Mouse (Mus musculus) heart, embryonic 16.5 days (tissue): ENCODE results near the gene Nanos2. TPM values are rescaled to one million over a fixed set of nuclear protein-coding genes. Genes with fewer than 3 reads are reported as not detected.

Source experiments
- ATAC-seq: fragments of 200-750 bp; cut with Nextera tagmentation; replicated peaks from 2 replicates; pipeline ENCODE4 v1.8.0; 2017; ENCODE audit warnings: moderate number of reproducible peaks; ENCODE audit not compliant: insufficient read depth, low FRiP score; ENCODE audit errors: extremely low read depth
- H3K27ac ChIP-seq: fragments of 300-500 bp; sonication (generic); 2 replicates; pipeline ENCODE4 v1.5.1; 2014; ENCODE audit warnings: mild to moderate bottlenecking, low read length, control low read depth, moderate library complexity
- H3K27me3 ChIP-seq: fragments of 300-500 bp; sonication (generic); 2 replicates; pipeline ENCODE4 v1.6.1; 2014; ENCODE audit warnings: low read length, mixed read lengths; ENCODE audit not compliant: control insufficient read depth, insufficient read depth
- H3K36me3 ChIP-seq: fragments of 300-500 bp; sonication (generic); 2 replicates; pipeline ENCODE4 v1.6.1; 2014; ENCODE audit not compliant: control insufficient read depth, insufficient read depth
- H3K4me1 ChIP-seq: fragments of 300-500 bp; sonication (generic); 2 replicates; pipeline ENCODE4 v1.6.1; 2014; ENCODE audit warnings: low read length, mixed read lengths; ENCODE audit not compliant: control insufficient read depth, insufficient read depth
- H3K4me2 ChIP-seq: fragments of 300-500 bp; sonication (generic); 2 replicates; pipeline ENCODE4 v1.6.1; 2014; ENCODE audit warnings: low read depth, mild to moderate bottlenecking, control low read depth, low read length
- H3K4me3 ChIP-seq: fragments of 300-500 bp; sonication (generic); 2 replicates; pipeline ENCODE4 v1.5.1; 2014; ENCODE audit warnings: mild to moderate bottlenecking, control low read depth, low read length
- H3K9ac ChIP-seq: fragments of 300-500 bp; sonication (generic); 2 replicates; pipeline ENCODE4 v1.6.1; 2014; ENCODE audit warnings: low read length, control low read depth
- H3K9me3 ChIP-seq: fragments of 300-500 bp; sonication (generic); replicated peaks from 2 replicates; pipeline ENCODE4 v1.6.1; 2016; ENCODE audit warnings: low read length; ENCODE audit not compliant: control insufficient read depth
- WGBS: fragments of 180-500 bp; shearing (Covaris S2); extraction: QIAGEN DNeasy Blood & Tissue Kit; methylation state at CpG from one replicate; pipeline ENCODE4 v1.1.7; 2014; 5-methylcytosine and 5-hydroxymethylcytosine counted together
- polyA plus RNA-seq: library from polyadenylated mRNA; unstranded; fragments of >200 nt; fragmentation: Nextera tagmentation; extraction: Ambion mirVana; gene quantifications from 2 replicates; pipeline ENCODE4 v1.2.1, GENCODE M21; 2015

Gene Nanos2
- polyA plus RNA-seq, 1 experiment from 2014 or later: not detected

GRCm38 (mm10) chr7:18986503-18986902, 697 bp upstream of the Nanos2 start:
- WGBS: 62% methylated on average over 2 of the region's 2 CpGs
- Histone ChIP-seq H3K27ac (no peak overlapping the region), H3K36me3 (no peaks in the 10 kb centered on the region), H3K4me2 (no peak overlapping the region), H3K4me3 (no peak overlapping the region), H3K27me3 (peaks cover 5% of the 10 kb centered on the region; the same call in 1 of the 2 replicates), H3K9ac (no peak overlapping the region), H3K9me3 (no peaks in the 10 kb centered on the region), H3K4me1 (0 out of 2 replicates have a peak, but pooled peaks cover 6% of the 10 kb centered on the region)
- ATAC-seq: no peak

- H3K4me1 ChIP-seq: peaks cover 10% of the 10 kb centered on the region; the same call in 1 of the 2 replicates
- H3K27me3 ChIP-seq: peaks cover 11% of the 10 kb centered on the region
- no peaks in the 10 kb centered on the region for H3K9me3 ChIP-seq
- H3K36me3 ChIP-seq: no peaks in the 10 kb centered on the region
- H3K9ac ChIP-seq: no peak overlapping the region
- no peak overlapping the region for H3K4me2 ChIP-seq
- ATAC-seq: no peak
- no peak overlapping the region for H3K4me3 ChIP-seq
- 56% methylated on average over 13 of the region's 13 CpGs for WGBS
- H3K27ac ChIP-seq: no peak overlapping the region
Observed at GRCm38 (mm10) chr7:18987747-18988146, 547 bp downstream of the Nanos2 start.

GRCm38 (mm10) chr7:18988780-18989179, 1.6 kb downstream of the Nanos2 start:
- no peaks in the 10 kb centered on the region for H3K36me3 ChIP-seq
- H3K4me3 ChIP-seq: no peak overlapping the region
- no peak overlapping the region for H3K9ac ChIP-seq
- H3K4me2 ChIP-seq: no peak overlapping the region
- no peak overlapping the region for H3K27ac ChIP-seq
- peaks cover 10% of the 10 kb centered on the region; the same call in 1 of the 2 replicates for H3K4me1 ChIP-seq
- no peaks in the 10 kb centered on the region for H3K9me3 ChIP-seq
- no peak for ATAC-seq
- WGBS: 59% methylated on average over 6 of the region's 6 CpGs
- H3K27me3 ChIP-seq: peaks cover 13% of the 10 kb centered on the region

- Histone ChIP-seq H3K4me3 (peak overlapping the region; percentile 46), H3K4me1 (peaks cover 10% of the 10 kb centered on the region; the same call in 1 of the 2 replicates), H3K9me3 (no peaks in the 10 kb centered on the region), H3K27ac (no peak overlapping the region), H3K27me3 (peaks cover 15% of the 10 kb centered on the region), H3K4me2 (peak overlapping the region; percentile 78), H3K9ac (no peak overlapping the region), H3K36me3 (0 out of 2 replicates have a peak, but pooled peaks cover under 1% of the 10 kb centered on the region)
- ATAC-seq: no peak
- WGBS: 9% methylated on average over 5 of the region's 5 CpGs
Observed at GRCm38 (mm10) chr7:18989995-18990394, 2.8 kb downstream of the Nanos2 start.

- Histone ChIP-seq H3K9ac (peak within 1 kb of the TSS; percentile 64), H3K4me1 (peaks cover 10% of the 10 kb centered on the region; the same call in 1 of the 2 replicates), H3K27ac (peak within 1 kb of the TSS; percentile 69), H3K4me3 (peak within 1 kb of the TSS; percentile 46), H3K27me3 (peaks cover 15% of the 10 kb centered on the region), H3K36me3 (peaks cover 3% of the 10 kb centered on the region; the same call in 1 of the 2 replicates), H3K9me3 (no peaks in the 10 kb centered on the region), H3K4me2 (peak within 1 kb of the TSS; percentile 78)
- WGBS: under 1% methylated on average over 35 of the region's 37 CpGs
- peak; percentile 94 for ATAC-seq
Observed at GRCm38 (mm10) chr7:18990601-18991295, 3.5 kb downstream of the Nanos2 start, which contains the start of gene Mypop. Gene Mypop (plus strand): TSS chr7:18991245.

GRCm38 (mm10) chr7:18991660-18992293, 4.6 kb downstream of the Nanos2 start:
- WGBS: 2% methylated on average over 59 of the region's 59 CpGs
- H3K9ac ChIP-seq: peak overlapping the region; percentile 64
- H3K4me2 ChIP-seq: peak overlapping the region; percentile 78
- ATAC-seq: 0 out of 2 replicates have a peak, but pooled peaks have one; percentile 0
- H3K4me3 ChIP-seq: peak overlapping the region; percentile 46
- no peak overlapping the region for H3K27ac ChIP-seq
- no peaks in the 10 kb centered on the region for H3K9me3 ChIP-seq
- H3K36me3 ChIP-seq: peaks cover 6% of the 10 kb centered on the region; the same call in 1 of the 2 replicates
- H3K27me3 ChIP-seq: peaks cover 15% of the 10 kb centered on the region
- H3K4me1 ChIP-seq: peaks cover 10% of the 10 kb centered on the region; the same call in 1 of the 2 replicates

GRCm38 (mm10) chr7:18992294-18992675, 5.1 kb downstream of the Nanos2 start:
- peaks cover 10% of the 10 kb centered on the region; the same call in 1 of the 2 replicates for H3K4me1 ChIP-seq
- H3K9ac ChIP-seq: peak overlapping the region; percentile 64
- peaks cover 6% of the 10 kb centered on the region; the same call in 1 of the 2 replicates for H3K36me3 ChIP-seq
- WGBS: 2% methylated on average over 31 of the region's 31 CpGs
- H3K4me2 ChIP-seq: peak overlapping the region; percentile 78
- no peaks in the 10 kb centered on the region for H3K9me3 ChIP-seq
- ATAC-seq: no peak
- H3K27me3 ChIP-seq: peaks cover 15% of the 10 kb centered on the region
- H3K27ac ChIP-seq: no peak overlapping the region
- H3K4me3 ChIP-seq: peak overlapping the region; percentile 46

GRCm38 (mm10) chr7:18993036-18993435, 5.8 kb downstream of the Nanos2 start:
- H3K27ac ChIP-seq: no peak overlapping the region
- H3K36me3 ChIP-seq: peaks cover 6% of the 10 kb centered on the region; the same call in 1 of the 2 replicates
- no peak overlapping the region for H3K4me3 ChIP-seq
- 88% methylated on average over 5 of the region's 5 CpGs for WGBS
- no peak for ATAC-seq
- H3K4me2 ChIP-seq: no peak overlapping the region
- H3K4me1 ChIP-seq: peaks cover 10% of the 10 kb centered on the region; the same call in 1 of the 2 replicates
- H3K27me3 ChIP-seq: peaks cover 15% of the 10 kb centered on the region
- no peak overlapping the region for H3K9ac ChIP-seq
- no peaks in the 10 kb centered on the region for H3K9me3 ChIP-seq

- peaks cover 20% of the 10 kb centered on the region for H3K4me1 ChIP-seq
- H3K9me3 ChIP-seq: no peaks in the 10 kb centered on the region
- peaks cover 1% of the 10 kb centered on the region; the same call in 1 of the 2 replicates for H3K27me3 ChIP-seq
- H3K36me3 ChIP-seq: peaks cover 6% of the 10 kb centered on the region; the same call in 1 of the 2 replicates
- ATAC-seq: no peak
- no peak overlapping the region for H3K4me3 ChIP-seq
- H3K4me2 ChIP-seq: no peak overlapping the region
- WGBS: 46% methylated on average over 9 of the region's 9 CpGs
- H3K27ac ChIP-seq: no peak overlapping the region
- no peak overlapping the region for H3K9ac ChIP-seq
Observed at GRCm38 (mm10) chr7:18998835-18999234, 11.6 kb downstream of the Nanos2 start.
